Mouse (Mus musculus) heart, adult 9 months (tissue): ENCODE measurements around the gene Irx4.
A peak's percentile ranks its signal among the peaks of the same experiment; 100 is the strongest.

Source experiments
- DNase-seq, 2 experiments: peaks; one replicate each; pipeline ENCODE4 v3.0.0; 2022; ENCODE audit warnings: low spot score in 2 of 2

The Irx4 gene

GRCm38 (mm10) chr13:73269891-73270290 is 9.6 kb downstream of the Irx4 start:
- DNase-seq, result no peak

DNA sequence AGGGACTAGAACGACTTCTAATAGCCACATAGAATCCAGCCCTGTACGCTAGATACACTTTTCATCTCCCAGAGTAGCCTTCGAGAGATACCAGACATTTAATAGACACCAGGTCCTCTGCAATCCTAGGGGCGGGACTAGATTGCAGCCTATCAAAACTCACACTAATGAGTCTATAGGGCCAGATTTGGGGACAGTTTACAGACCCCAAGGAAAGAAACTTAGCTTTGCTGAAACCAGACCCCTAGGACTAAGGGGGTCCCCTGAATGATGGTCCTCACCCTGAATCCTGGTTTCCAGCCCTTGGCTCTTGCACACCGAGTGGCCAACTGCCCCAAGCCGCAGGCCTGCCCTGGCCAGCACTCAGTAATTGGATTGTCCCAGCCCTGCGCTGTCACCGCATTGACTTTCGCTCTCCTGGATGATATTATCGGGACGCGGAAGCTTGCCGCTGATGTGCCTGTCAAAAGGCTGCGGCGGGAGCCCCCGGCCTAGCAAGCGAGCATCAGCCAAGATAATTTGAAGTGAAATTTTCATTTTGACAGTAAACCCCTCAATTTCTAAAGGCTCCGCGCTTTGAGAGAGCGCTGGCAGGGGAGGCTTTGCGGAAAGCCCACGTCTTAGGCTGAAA is 10.3 kb downstream of the Irx4 start:
- DNase-seq, result peak in 1 of 2 experiments; percentile 54

- no peak for DNase-seq
Measured at GRCm38 (mm10) chr13:73271336-73272242, 11.3 kb downstream of the Irx4 start.

GRCm38 (mm10) chr13:73272794-73273282 is 12.6 kb downstream of the Irx4 start:
- no peak for DNase-seq

- DNase-seq, result no peak
Measured at GRCm38 (mm10) chr13:73273536-73273935, 13.3 kb downstream of the Irx4 start.

GRCm38 (mm10) chr13:73277361-73277760 is 17.1 kb downstream of the Irx4 start:
- DNase-seq, result peak; percentile 33 to 49

DNA sequence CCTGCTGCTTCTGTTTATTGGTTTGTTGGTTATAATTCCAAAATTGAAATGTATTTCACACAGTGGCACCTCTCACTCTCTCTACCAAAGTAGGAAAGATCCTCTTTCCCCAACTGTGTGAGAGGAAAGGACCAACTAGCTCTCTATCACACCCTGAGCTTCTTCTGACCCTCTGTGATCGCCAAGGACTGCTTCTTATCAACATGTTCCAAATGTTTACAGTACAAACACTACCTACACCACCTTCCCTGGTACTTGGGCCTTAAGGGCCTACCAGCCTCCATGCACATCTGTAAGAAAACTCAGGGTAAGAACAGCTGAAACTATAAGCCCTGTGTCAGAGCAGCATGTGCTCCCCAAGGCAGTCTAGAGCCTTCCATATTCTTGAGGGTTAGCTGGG is 17.5 kb downstream of the Irx4 start:
- no peak for DNase-seq

GRCm38 (mm10) chr13:73279196-73279595 is 18.9 kb downstream of the Irx4 start:
- no peak for DNase-seq

DNA sequence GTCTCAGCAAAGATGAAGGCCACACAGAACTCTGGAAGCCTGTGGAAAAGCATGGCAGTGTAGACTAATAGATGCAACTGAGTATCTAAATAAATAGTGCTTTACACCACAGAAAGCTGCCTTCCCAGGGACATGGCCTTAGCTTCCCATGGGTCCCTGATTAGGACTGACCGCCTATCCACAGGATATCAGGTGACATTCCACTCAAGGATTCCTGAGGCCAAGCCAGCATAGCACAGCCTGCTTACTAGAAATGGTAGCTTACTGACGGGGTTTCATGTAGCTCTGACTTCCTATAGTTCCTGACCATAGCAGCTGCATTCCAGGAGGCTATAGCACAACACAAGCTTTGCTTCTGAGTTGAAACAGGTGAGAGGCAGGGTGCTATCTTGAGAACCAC is 22.1 kb downstream of the Irx4 start:
- DNase-seq, result no peak

DNA sequence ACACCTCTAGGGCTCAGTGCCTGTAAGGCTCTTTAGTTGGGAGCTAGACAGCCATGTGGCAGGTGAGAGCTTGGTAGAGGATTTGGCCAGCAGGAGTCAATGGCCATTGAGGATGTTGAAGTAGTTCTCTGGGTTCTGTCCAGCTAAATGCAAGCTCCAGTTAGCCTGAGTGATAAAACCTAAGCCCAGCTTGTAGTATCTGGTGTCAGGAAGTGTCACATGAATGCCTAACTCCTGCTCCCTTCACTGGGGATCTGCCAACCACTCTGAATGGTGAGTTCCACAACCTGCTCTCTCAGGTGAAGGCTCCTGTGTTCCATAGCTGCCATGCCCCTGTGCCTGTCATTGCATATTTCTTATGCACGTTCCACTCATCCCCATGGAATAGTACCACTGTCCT is 23.3 kb downstream of the Irx4 start:
- DNase-seq, result no peak

- DNase-seq, result peak; percentile 63 to 65
Measured at GRCm38 (mm10) chr13:73290206-73290605, 29.9 kb downstream of the Irx4 start.

DNA sequence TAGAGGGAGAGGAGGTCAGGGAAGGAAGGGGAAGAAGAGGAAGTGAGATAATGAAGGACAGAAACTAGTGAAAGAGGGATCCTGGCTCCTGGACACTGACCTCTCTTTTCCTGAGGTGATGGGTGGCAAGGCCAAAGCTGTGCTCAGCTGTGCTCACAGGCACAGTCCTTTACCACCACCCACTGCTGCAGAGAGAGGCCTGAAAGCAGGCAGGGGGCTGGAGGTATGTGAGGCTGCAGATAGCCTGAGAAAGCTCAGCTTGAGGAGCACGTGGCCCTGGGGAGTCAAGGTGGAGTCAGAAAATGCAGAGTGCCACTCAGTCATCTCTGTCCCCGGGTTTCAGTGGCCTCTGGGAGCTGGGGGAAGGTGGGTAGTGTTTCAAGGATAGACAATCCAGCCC is 30.8 kb downstream of the Irx4 start:
- no peak for DNase-seq

GRCm38 (mm10) chr13:73298717-73299116 is 38.4 kb downstream of the Irx4 start:
- no peak for DNase-seq

DNA sequence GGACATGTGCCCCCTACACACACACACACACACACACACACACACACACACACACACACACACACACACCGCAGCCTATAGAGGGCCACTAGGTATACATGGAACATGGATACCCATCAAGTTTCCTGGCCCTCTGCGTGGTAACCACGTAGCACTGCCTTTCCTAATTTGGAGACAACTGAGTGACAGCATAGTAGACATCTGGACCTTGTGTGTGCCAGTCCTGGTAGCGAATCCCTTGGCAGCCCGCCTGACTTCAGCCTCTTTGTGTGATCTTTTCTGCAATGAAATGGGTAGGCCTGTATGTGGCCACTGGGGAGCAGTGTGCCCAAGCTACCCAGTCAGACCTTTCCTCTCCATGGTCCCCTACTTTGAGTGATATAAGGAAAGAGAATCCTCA is 39.0 kb downstream of the Irx4 start:
- no peak for DNase-seq

DNA sequence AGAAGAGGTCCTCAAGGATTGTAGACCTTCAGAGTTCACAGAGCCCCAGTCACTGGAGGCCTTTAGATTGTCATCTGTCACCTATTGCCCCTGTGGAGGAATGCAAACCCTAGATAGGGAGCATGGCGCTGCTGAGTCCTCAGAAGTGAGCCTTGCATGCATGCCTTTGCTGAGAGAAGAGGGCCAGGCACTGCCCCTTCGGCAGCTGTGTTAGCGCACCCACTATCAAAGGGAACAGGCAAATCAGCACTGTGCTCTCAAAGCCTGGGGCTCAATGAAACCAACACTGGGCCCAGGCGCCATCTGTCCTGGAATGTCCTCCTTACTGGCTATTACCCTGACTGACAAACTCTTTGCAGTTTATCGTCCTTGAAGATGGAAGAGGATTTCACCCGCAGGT is 44.5 kb downstream of the Irx4 start:
- no peak for DNase-seq

GRCm38 (mm10) chr13:73305398-73306084 is 45.3 kb downstream of the Irx4 start:
- no peak for DNase-seq

- DNase-seq, result no peak
Measured at GRCm38 (mm10) chr13:73306085-73306410, 45.8 kb downstream of the Irx4 start.

- no peak for DNase-seq
Measured at GRCm38 (mm10) chr13:73306430-73306829, 46.2 kb downstream of the Irx4 start.

GRCm38 (mm10) chr13:73310183-73310929 is 50.1 kb downstream of the Irx4 start:
- DNase-seq, result peak in 1 of 2 experiments; percentile 26
